Comparison of ENCODE assay signal across 13 mouse cellular contexts in the genomic region with DNA sequence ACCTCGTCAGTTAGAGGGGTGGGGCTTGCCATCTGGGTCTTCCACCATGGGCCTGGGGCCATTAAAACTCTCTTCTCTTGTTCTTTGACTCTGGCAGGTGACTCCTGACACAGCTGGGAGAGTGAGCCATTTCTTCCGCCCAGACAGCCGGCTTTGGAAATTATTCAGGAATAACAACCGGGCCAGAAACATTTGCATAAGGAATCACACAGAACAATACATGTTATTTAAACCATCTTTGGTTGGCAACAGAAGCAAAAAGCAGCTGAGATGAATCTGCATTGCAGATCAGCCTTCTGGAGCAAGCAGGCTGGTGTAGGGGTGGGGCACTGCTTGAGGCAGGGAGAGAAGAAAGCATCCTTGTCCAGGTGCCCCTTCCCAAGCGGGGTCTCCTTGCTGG.
DNase-seq lines count a peak whose midpoint lies in the region; ATAC-seq and TF ChIP-seq lines count a peak whose summit lies in the region.
"Had no signal": no experiment of that assay in that cellular context is flagged by ENCODE, and none has a peak within 500 bp of the region (broad histone marks: within the 10 kb centered on the region; RNA-seq: fewer than 3 reads in every experiment).

No protein-coding gene starts in this region.

- no peak overlapping the region for H3K9ac ChIP-seq in hindbrain, postnatal 0 days (replicated peaks; ENCODE audit: low read length)
- H3K9ac ChIP-seq in midbrain, embryonic 13.5 days (replicated peaks), result no peak overlapping the region
- H3K9ac ChIP-seq: lung, embryonic 15.5 days had no signal

- no peak overlapping the region for H3K27ac ChIP-seq in hindbrain, postnatal 0 days
- H3K27ac ChIP-seq in midbrain, embryonic 13.5 days, result peak overlapping the region; percentile 71
- H3K27ac ChIP-seq: lung, embryonic 15.5 days had no signal

- H3K4me2 ChIP-seq in hindbrain, postnatal 0 days (ENCODE audit: low read depth, low read length), result no peak overlapping the region
- no peak overlapping the region for H3K4me2 ChIP-seq in midbrain, embryonic 13.5 days (replicated peaks)
- H3K4me2 ChIP-seq: lung, embryonic 15.5 days had no signal

- no peaks in the 10 kb centered on the region for H3K36me3 ChIP-seq in hindbrain, postnatal 0 days (ENCODE audit: insufficient read depth, low read length)
- no peaks in the 10 kb centered on the region for H3K36me3 ChIP-seq in midbrain, embryonic 13.5 days
- H3K36me3 ChIP-seq: G1E; lung, embryonic 15.5 days had no signal

- H3K27me3 ChIP-seq in hindbrain, postnatal 0 days (ENCODE audit: insufficient read depth, low read length), result no peaks in the 10 kb centered on the region
- H3K27me3 ChIP-seq in midbrain, embryonic 13.5 days, result no peaks in the 10 kb centered on the region
- H3K27me3 ChIP-seq: lung, embryonic 15.5 days had no signal

- WGBS in hindbrain, postnatal 0 days, result 21% methylated on average over 5 of the region's 5 CpGs
- 27% methylated on average over 5 of the region's 5 CpGs for WGBS in midbrain, embryonic 13.5 days

- no peak overlapping the region for H3K4me3 ChIP-seq in hindbrain, postnatal 0 days (ENCODE audit: low read length)
- H3K4me3 ChIP-seq in midbrain, embryonic 13.5 days (replicated peaks), result no peak overlapping the region
- H3K4me3 ChIP-seq: erythroblast, embryonic 14.5 days; lung, embryonic 15.5 days had no signal

- no peaks in the 10 kb centered on the region for H3K9me3 ChIP-seq in hindbrain, postnatal 0 days (ENCODE audit: low read length)
- H3K9me3 ChIP-seq in midbrain, embryonic 13.5 days, result no peaks in the 10 kb centered on the region
- H3K9me3 ChIP-seq: G1E; lung, embryonic 15.5 days had no signal

- no peak for TF ChIP-seq CTCF in hindbrain, postnatal 0 days (IDR thresholded peaks at IDR 0.05; ENCODE audit: low read depth)

- ATAC-seq in hindbrain, postnatal 0 days, result peak; percentile 62
- ATAC-seq in midbrain, embryonic 13.5 days, result peak; percentile 87
- no peak for ATAC-seq in monocyte, adult 5-6 weeks (replicated peaks; ENCODE audit: insufficient number of reproducible peaks, low FRiP score, low TSS enrichment, poor library complexity, severe bottlenecking)

- DNase-seq in cerebellum, adult 9-10 months, result peak; percentile 10
- DNase-seq in cerebellum, adult 11-12 months, result no peak
- peak; percentile 49 for DNase-seq in brain, embryonic 18.5 days (ENCODE audit: low read depth, low spot score)
- peak; percentile 47 for DNase-seq in hindbrain, postnatal 0 days (ENCODE audit: low spot score)
- no peak for DNase-seq in lung, postnatal 14 days
- no peak for DNase-seq in lung, postnatal 10 days
- DNase-seq: adrenal gland, postnatal 25 days; cerebellum, adult 9-11 months had no signal

- H3K4me1 ChIP-seq in hindbrain, postnatal 0 days (ENCODE audit: insufficient read depth, low read length), result 0 out of 2 replicates have a peak, but pooled peaks cover 3% of the 10 kb centered on the region
- peaks cover 26% of the 10 kb centered on the region for H3K4me1 ChIP-seq in midbrain, embryonic 13.5 days (replicated peaks)
- H3K4me1 ChIP-seq: lung, embryonic 15.5 days had no signal

Comparison
In these comparisons a context has a peak if more than half of its experiments do, and no peak if none do; other contexts are left out.
1. DNase-seq: peak in cerebellum, adult 9-10 months (single experiment), brain, embryonic 18.5 days (single experiment) and hindbrain, postnatal 0 days (single experiment); none in cerebellum, adult 11-12 months (single experiment), lung, postnatal 14 days (single experiment) and lung, postnatal 10 days (single experiment).